Mouse (Mus musculus): Measurements from ENCODE around the gene Pdcd6ip. TPM values are rescaled to one million over a fixed set of nuclear protein-coding genes. Genes with fewer than 3 reads are reported as not detected.

Pdcd6ip gene
- polyA plus RNA-seq, 1 experiment, result 57.6 TPM

GRCm38 (mm10) chr9:113617081-113617480 is 91.0 kb downstream of the Pdcd6ip start:
- no peak overlapping the region for H3K4me3 ChIP-seq (ENCODE audit: insufficient read depth, low read depth, low read length)
- H3K27ac ChIP-seq (replicated peaks; ENCODE audit: low read depth, low read length), result no peak overlapping the region

GRCm38 (mm10) chr9:113610776-113611175 is 97.3 kb downstream of the Pdcd6ip start:
- H3K4me1 ChIP-seq (ENCODE audit: control insufficient read depth, insufficient read depth, insufficient read length, low read length), result no peaks in the 10 kb centered on the region
- H3K4me3 ChIP-seq (ENCODE audit: insufficient read depth, low read depth, low read length), result no peak overlapping the region
- no peak overlapping the region for H3K27ac ChIP-seq (replicated peaks; ENCODE audit: low read depth, low read length)

More at GRCm38 (mm10) chr9:113617081-113617480, 91.0 kb downstream of the Pdcd6ip start:
- no peaks in the 10 kb centered on the region for H3K4me1 ChIP-seq (ENCODE audit: control insufficient read depth, insufficient read depth, insufficient read length, low read length)

GRCm38 (mm10) chr9:113602140-113602539 is 105.9 kb downstream of the Pdcd6ip start:
- no peak overlapping the region for H3K4me3 ChIP-seq (ENCODE audit: insufficient read depth, low read depth, low read length)
- no peak overlapping the region for H3K27ac ChIP-seq (replicated peaks; ENCODE audit: low read depth, low read length)
- no peaks in the 10 kb centered on the region for H3K4me1 ChIP-seq (ENCODE audit: control insufficient read depth, insufficient read depth, insufficient read length, low read length)

Other genes with a start within 250 kb of the Pdcd6ip start
- gene Clasp2, start 33.2 kb upstream of the Pdcd6ip start, polyA plus RNA-seq (2012; ENCODE audit: insufficient read depth, insufficient read length, missing spikeins), result 23.1 and 24.5 TPM in 2 replicates
- 23.6 and 27.8 TPM in 2 replicates for gene Ubp1, start 222.7 kb upstream of the Pdcd6ip start, polyA plus RNA-seq (2012; ENCODE audit: insufficient read depth, insufficient read length, missing spikeins)

Data from brown adipose tissue, adult 24 weeks (tissue).